In the genomic region with DNA sequence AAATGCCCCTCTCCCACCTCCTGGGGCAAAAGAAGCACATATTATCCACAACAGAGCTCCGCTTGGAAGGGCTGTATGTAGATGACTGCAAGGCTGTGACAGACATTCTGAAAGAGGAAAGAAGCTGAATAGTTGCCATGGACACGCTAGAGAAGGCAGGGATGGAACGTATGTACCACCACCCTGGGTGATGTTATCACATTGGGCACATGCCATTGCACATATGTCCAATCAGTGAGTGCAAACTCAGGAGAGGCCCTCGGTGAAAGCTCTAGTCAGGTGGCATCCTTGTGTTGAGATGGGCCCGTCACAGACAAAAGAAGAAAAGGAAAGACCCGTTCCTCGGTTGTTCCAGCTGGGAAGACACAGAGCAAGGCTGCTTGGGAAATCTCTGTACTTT, we compare ENCODE assay signal across 25 mouse cellular contexts.
"Had no signal": no experiment of that assay in that cellular context is flagged by ENCODE, and none has a peak within 500 bp of the region (broad histone marks: within the 10 kb centered on the region; RNA-seq: fewer than 3 reads in every experiment).

No protein-coding gene starts in this region.

- DNase-seq: kidney, adult 11 months; kidney, adult 8-10 months; kidney, postnatal 10 days; kidney, postnatal 36 days; layer of hippocampus, postnatal 36 days; liver; lung, adult 18-20 months; lung, postnatal 10 days; lung, postnatal 36 days; right cerebral cortex, adult 18-20 months; spleen, adult 18-20 months; thymus, postnatal 25 days had no signal

- H3K36me3 ChIP-seq: kidney, embryonic 15.5 days; limb, embryonic 10.5 days; limb, embryonic 13.5 days; liver, embryonic 12.5 days; liver, embryonic 15.5 days; lung, embryonic 15.5 days; midbrain, embryonic 12.5 days; midbrain, embryonic 15.5 days; neural tube, embryonic 12.5 days; neural tube, embryonic 15.5 days; stomach, embryonic 15.5 days had no signal

- H3K27ac ChIP-seq: kidney, embryonic 15.5 days; left cerebral cortex, adult 2 months; limb, embryonic 10.5 days; limb, embryonic 13.5 days; liver, embryonic 12.5 days; liver, embryonic 15.5 days; lung, embryonic 15.5 days; midbrain, embryonic 12.5 days; midbrain, embryonic 15.5 days; neural tube, embryonic 12.5 days; neural tube, embryonic 15.5 days; stomach, embryonic 15.5 days had no signal

- H3K9me3 ChIP-seq: kidney, embryonic 15.5 days; limb, embryonic 10.5 days; limb, embryonic 13.5 days; liver, embryonic 12.5 days; liver, embryonic 15.5 days; lung, embryonic 15.5 days; midbrain, embryonic 12.5 days; midbrain, embryonic 15.5 days; neural tube, embryonic 12.5 days; neural tube, embryonic 15.5 days; stomach, embryonic 15.5 days had no signal

- H3K27me3 ChIP-seq: kidney, embryonic 15.5 days; limb, embryonic 13.5 days; liver, embryonic 12.5 days; liver, embryonic 15.5 days; lung, embryonic 15.5 days; megakaryocyte, embryonic 14.5 days; midbrain, embryonic 15.5 days; neural tube, embryonic 12.5 days; neural tube, embryonic 15.5 days; stomach, embryonic 15.5 days had no signal

- H3K4me1 ChIP-seq: kidney, embryonic 15.5 days; limb, embryonic 10.5 days; limb, embryonic 13.5 days; liver, embryonic 12.5 days; megakaryocyte, embryonic 14.5 days; midbrain, embryonic 12.5 days; midbrain, embryonic 15.5 days; neural tube, embryonic 15.5 days; stomach, embryonic 15.5 days had no signal

- H3K9ac ChIP-seq: kidney, embryonic 15.5 days; limb, embryonic 13.5 days; liver, embryonic 12.5 days; liver, embryonic 15.5 days; lung, embryonic 15.5 days; midbrain, embryonic 12.5 days; midbrain, embryonic 15.5 days; neural tube, embryonic 12.5 days; neural tube, embryonic 15.5 days; stomach, embryonic 15.5 days had no signal

- H3K4me2 ChIP-seq: kidney, embryonic 15.5 days; limb, embryonic 13.5 days; liver, embryonic 12.5 days; liver, embryonic 15.5 days; lung, embryonic 15.5 days; midbrain, embryonic 12.5 days; midbrain, embryonic 15.5 days; neural tube, embryonic 12.5 days; neural tube, embryonic 15.5 days; stomach, embryonic 15.5 days had no signal

- ATAC-seq: liver, embryonic 12.5 days; midbrain, embryonic 15.5 days had no signal

- H3K4me3 ChIP-seq: kidney, embryonic 15.5 days; left cerebral cortex, adult 2 months; limb, embryonic 10.5 days; limb, embryonic 13.5 days; liver, embryonic 12.5 days; liver, embryonic 15.5 days; lung, embryonic 15.5 days; megakaryocyte, embryonic 14.5 days; midbrain, embryonic 12.5 days; midbrain, embryonic 15.5 days; neural tube, embryonic 12.5 days; neural tube, embryonic 15.5 days; stomach, embryonic 15.5 days had no signal
